Mouse (Mus musculus) kidney, postnatal 36 days (tissue): ENCODE data around the gene Gm17604.

Experiments used
- DNase-seq, 2 experiments: peaks; one replicate each; pipeline ENCODE4 v3.0.0; 2021 to 2022; ENCODE audit warnings: mixed read lengths in 2 of 2

Gm17604 gene

GRCm38 (mm10) chrX:165004779-165005324 is at the start of gene Gm17604:
Gene Gm17604, minus strand, starts transcription at chrX:165004829.
- DNase-seq, result no peak

- DNase-seq, result no peak
Observed at GRCm38 (mm10) chrX:165049929-165050328, 45.3 kb upstream of the Gm17604 start.

- peak in 1 of 2 experiments; percentile 4 for DNase-seq
Observed at GRCm38 (mm10) chrX:165003141-165003540, 1.5 kb downstream of the Gm17604 start.

GRCm38 (mm10) chrX:164980193-164980775 is 24.3 kb downstream of the Gm17604 start, which contains the start of the genes Mospd2 and Fancb:
Gene Mospd2, minus strand, starts transcription at chrX:164980375.
Gene Fancb, plus strand, starts transcription at chrX:164980592.
- DNase-seq, result peak; percentile 90 to 95

- no peak for DNase-seq
Observed at GRCm38 (mm10) chrX:164978866-164979265, 25.8 kb downstream of the Gm17604 start.

- no peak for DNase-seq
Observed at GRCm38 (mm10) chrX:164971206-164971605, 33.4 kb downstream of the Gm17604 start.

GRCm38 (mm10) chrX:164965750-164966448 is 38.7 kb downstream of the Gm17604 start:
- DNase-seq, result no peak
